Mouse (Mus musculus): ENCODE measurements around the gene Ints1. TPM values are rescaled to one million over a fixed set of nuclear protein-coding genes. Genes with fewer than 3 reads are reported as not detected.

Gene Ints1
- 21.9 and 24.6 TPM in 2 replicates for polyA plus RNA-seq (2015; fragmentation: Nextera tagmentation; extraction: Ambion mirVana)

DNA sequence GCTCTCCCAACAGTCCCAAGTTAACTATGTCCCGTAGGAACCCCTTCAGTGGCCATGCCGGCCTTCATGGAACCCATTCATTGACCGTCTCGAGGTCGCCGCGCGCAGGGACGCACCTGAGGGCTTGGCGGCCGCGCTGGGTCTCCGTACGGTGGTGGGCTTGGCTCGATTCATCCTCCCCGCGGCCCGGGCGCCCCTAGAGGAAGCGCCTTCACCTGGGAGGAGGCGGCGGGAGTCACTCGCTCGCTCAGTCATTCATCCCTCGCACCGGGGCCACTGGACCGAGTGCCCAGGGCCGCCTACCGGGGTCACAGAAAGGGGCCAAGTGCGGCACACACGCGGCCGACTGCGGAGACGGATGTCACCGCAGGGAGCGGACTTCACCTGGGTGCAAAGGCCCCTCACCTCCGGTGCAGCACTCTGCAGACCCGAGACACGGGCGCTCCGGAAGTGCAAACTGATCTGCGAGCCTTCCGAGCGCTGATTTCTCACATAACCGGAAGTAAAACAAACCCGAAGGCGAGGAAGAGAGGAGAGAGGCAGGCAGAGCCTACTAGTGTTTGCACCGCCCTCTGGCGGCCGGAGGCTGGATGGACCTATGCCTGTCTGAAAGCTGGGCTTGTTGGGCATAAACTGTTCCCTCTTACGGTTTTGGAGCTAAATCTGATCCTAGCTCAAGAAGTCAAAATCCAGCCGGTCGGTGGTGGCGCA is at the start of gene Ints1:
Ints1 (minus strand) TSS at position 459 of the 711 bp plus-strand sequence.
- H3K27me3 ChIP-seq (ENCODE audit: control insufficient read depth, insufficient read depth, low read depth, low read length): no peaks in the 10 kb centered on the region
- peak; percentile 95 for ATAC-seq (ENCODE audit: low read depth)
- peaks cover 28% of the 10 kb centered on the region for H3K36me3 ChIP-seq (ENCODE audit: control insufficient read depth, insufficient read depth, low read length)
- WGBS: under 1% methylated on average over 55 of the region's 55 CpGs
- H3K4me2 ChIP-seq (ENCODE audit: low read depth, low read length): peak within 1 kb of the TSS; percentile 87
- peak within 1 kb of the TSS; percentile 98 for H3K4me3 ChIP-seq (ENCODE audit: low read length)
- peak within 1 kb of the TSS; percentile 83 for H3K9ac ChIP-seq (ENCODE audit: low read length)
- H3K4me1 ChIP-seq (replicated peaks; ENCODE audit: control insufficient read depth, insufficient read depth, low read length): peaks cover 7% of the 10 kb centered on the region; the same call in 1 of the 2 replicates
- no peaks in the 10 kb centered on the region for H3K9me3 ChIP-seq (ENCODE audit: control insufficient read depth, low read length)
- peak within 1 kb of the TSS; percentile 17; the same call in 1 of the 2 replicates for H3K27ac ChIP-seq (ENCODE audit: low read length)

DNA sequence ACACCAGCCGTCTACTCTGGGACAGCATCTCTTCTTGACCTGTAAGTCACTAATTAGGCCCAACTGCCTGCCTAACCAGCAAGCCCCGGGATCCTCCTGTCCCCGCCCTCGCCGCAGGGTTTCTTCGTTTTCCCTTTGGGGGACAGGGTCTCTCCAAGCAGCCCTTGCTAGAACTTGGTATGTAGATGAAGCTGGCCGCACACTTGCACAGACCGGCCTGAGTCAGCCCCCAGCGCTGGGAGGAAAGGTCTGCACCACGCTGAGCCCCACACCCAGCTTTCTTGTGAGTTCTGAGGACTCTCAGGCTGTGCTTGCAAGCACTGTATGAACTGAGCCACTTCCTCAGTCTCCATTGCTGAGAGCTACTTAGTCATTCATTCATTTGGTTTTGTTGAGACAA is 49.1 kb upstream of the Ints1 start:
- H3K4me1 ChIP-seq (replicated peaks; ENCODE audit: control insufficient read depth, insufficient read depth, low read length): peaks cover 8% of the 10 kb centered on the region
- H3K27me3 ChIP-seq (ENCODE audit: control insufficient read depth, insufficient read depth, low read depth, low read length): no peaks in the 10 kb centered on the region
- H3K27ac ChIP-seq (ENCODE audit: low read length): no peak overlapping the region
- no peak for ATAC-seq (ENCODE audit: low read depth)
- H3K9ac ChIP-seq (ENCODE audit: low read length): no peak overlapping the region
- 88% methylated on average over 10 of the region's 10 CpGs for WGBS
- no peak overlapping the region for H3K4me3 ChIP-seq (ENCODE audit: low read length)
- peaks cover 17% of the 10 kb centered on the region for H3K36me3 ChIP-seq (ENCODE audit: control insufficient read depth, insufficient read depth, low read length)
- H3K9me3 ChIP-seq (ENCODE audit: control insufficient read depth, low read length): no peaks in the 10 kb centered on the region
- no peak overlapping the region for H3K4me2 ChIP-seq (ENCODE audit: low read depth, low read length)

DNA sequence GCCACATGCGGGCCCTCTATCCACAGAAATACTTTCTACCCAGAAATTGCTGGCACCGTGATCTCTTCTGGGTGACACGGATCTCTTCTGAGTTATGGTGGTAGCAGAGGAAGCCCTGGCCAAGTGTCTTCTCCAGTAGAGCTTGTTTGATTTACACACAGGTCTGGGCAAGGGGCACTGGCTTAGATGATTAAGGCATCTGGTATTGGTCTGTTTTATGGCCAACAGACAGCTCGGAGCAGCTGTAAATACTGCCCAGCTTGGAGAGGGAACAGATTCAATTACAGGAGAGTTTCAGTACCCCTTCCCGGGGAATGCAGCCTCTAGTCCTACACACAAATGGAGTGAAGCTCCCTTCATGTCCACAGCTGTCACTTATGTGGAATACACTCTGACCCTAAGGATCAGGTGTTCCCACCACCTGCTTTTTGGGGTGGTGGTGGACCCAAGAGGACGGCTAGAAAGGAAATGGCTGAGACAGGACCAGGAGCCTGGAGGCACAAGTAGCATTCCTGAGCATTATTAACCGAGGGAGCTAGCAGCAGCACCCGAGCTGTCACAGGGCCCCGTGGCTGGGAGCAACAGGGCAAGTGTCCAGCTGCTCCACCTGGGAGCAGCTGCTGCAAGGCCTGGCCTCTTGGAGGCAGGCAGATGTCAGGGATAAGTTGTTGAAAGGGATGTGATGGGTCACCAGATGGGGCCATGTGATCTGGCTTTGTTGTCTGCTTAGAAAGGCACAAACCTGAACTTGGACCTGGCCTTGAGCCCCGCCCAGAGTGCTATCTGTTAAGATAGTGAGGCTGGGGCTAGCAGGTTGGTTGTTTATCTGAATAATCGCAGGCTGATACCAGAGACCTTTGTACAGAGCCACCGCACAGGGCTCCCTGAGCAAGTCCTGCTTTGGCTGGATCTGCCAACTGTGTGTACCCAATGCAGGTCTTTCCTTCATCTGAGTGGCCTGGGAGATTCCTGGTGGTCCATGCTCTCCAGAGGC is 46.3 kb upstream of the Ints1 start:
- Histone ChIP-seq H3K4me1 (replicated peaks; ENCODE audit: control insufficient read depth, insufficient read depth, low read length) (peaks cover 8% of the 10 kb centered on the region), H3K4me3 (ENCODE audit: low read length) (no peak overlapping the region), H3K9me3 (ENCODE audit: control insufficient read depth, low read length) (no peaks in the 10 kb centered on the region), H3K4me2 (ENCODE audit: low read depth, low read length) (no peak overlapping the region), H3K9ac (ENCODE audit: low read length) (no peak overlapping the region), H3K36me3 (ENCODE audit: control insufficient read depth, insufficient read depth, low read length) (peaks cover 17% of the 10 kb centered on the region), H3K27ac (ENCODE audit: low read length) (no peak overlapping the region), H3K27me3 (ENCODE audit: control insufficient read depth, insufficient read depth, low read depth, low read length) (no peaks in the 10 kb centered on the region)
- WGBS: 71% methylated on average over 12 of the region's 12 CpGs
- ATAC-seq (ENCODE audit: low read depth): no peak

DNA sequence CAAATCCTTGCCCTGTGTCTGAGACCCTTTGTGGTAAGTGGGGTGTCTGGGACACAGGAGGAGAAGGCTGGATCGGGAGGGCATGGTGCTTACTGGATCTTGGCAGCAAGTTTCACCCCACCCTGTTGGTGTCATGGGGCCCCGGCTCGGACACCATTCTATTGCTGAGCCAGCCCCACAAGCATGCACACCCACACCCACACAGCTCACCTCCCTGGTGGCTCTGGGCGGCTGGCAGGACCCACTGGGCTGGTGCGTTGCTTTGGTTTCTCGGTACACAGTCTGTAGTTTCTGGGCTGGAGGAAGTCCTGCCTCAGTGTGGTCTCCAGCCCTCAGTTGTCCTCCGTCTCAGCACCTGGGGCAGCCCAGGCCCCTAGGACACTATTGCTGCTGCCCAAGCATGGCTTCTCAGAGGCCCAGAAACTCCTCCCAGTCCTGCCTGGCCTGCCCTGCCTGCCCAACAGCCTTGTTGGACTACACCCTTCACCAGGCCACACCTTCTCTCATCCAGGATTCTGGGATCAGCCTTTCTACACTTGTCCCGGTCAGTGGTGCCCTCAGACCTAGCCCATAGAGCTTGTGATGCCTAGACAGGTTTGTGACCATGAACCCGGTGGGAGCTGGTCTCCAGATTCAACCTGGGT is 44.2 kb upstream of the Ints1 start, which contains the start of gene Tmem184a:
Tmem184a (minus strand) TSS at position 380 of the 644 bp plus-strand sequence.
- 82% methylated on average over 9 of the region's 9 CpGs for WGBS

DNA sequence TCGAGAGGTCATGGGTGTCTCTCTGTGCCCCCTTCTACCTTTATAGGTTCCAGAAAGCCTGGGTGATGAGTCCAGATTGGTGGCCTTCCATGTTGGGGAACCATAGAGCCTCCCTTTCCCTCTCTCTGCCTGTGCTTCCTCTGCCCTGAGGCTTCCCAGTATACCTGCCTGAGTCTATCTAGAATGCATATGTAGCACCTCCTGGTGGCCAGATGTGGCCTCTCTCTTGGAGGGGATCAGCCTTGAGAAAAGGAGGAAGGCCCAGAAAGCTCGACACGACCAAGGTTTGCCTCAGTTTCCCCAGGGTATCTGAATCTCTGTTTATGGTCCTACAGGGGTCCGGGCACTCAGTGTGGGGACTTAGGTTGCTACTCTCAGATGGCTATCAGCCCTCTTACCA is 43.3 kb upstream of the Ints1 start:
- H3K27ac ChIP-seq (ENCODE audit: low read length): no peak overlapping the region
- ATAC-seq (ENCODE audit: low read depth): no peak
- H3K36me3 ChIP-seq (ENCODE audit: control insufficient read depth, insufficient read depth, low read length): peaks cover 15% of the 10 kb centered on the region
- H3K4me2 ChIP-seq (ENCODE audit: low read depth, low read length): no peak overlapping the region
- H3K9ac ChIP-seq (ENCODE audit: low read length): no peak overlapping the region
- H3K9me3 ChIP-seq (ENCODE audit: control insufficient read depth, low read length): no peaks in the 10 kb centered on the region
- H3K4me3 ChIP-seq (ENCODE audit: low read length): no peak overlapping the region
- H3K4me1 ChIP-seq (replicated peaks; ENCODE audit: control insufficient read depth, insufficient read depth, low read length): peaks cover 3% of the 10 kb centered on the region; the same call in 1 of the 2 replicates
- H3K27me3 ChIP-seq (ENCODE audit: control insufficient read depth, insufficient read depth, low read depth, low read length): 0 out of 2 replicates have a peak, but pooled peaks cover 2% of the 10 kb centered on the region
- 44% methylated on average over 4 of the region's 4 CpGs for WGBS

More for the DNA sequence above, 44.2 kb upstream of the Ints1 start, which contains the start of gene Tmem184a:
- Histone ChIP-seq H3K27me3 (ENCODE audit: control insufficient read depth, insufficient read depth, low read depth, low read length) (no peaks in the 10 kb centered on the region), H3K4me1 (replicated peaks; ENCODE audit: control insufficient read depth, insufficient read depth, low read length) (peaks cover 3% of the 10 kb centered on the region; the same call in 1 of the 2 replicates), H3K27ac (ENCODE audit: low read length) (no peak within 1 kb of the TSS), H3K9me3 (ENCODE audit: control insufficient read depth, low read length) (no peaks in the 10 kb centered on the region), H3K4me3 (ENCODE audit: low read length) (no peak within 1 kb of the TSS), H3K36me3 (ENCODE audit: control insufficient read depth, insufficient read depth, low read length) (peaks cover 17% of the 10 kb centered on the region), H3K9ac (ENCODE audit: low read length) (no peak within 1 kb of the TSS), H3K4me2 (ENCODE audit: low read depth, low read length) (no peak within 1 kb of the TSS)
- no peak for ATAC-seq (ENCODE audit: low read depth)

DNA sequence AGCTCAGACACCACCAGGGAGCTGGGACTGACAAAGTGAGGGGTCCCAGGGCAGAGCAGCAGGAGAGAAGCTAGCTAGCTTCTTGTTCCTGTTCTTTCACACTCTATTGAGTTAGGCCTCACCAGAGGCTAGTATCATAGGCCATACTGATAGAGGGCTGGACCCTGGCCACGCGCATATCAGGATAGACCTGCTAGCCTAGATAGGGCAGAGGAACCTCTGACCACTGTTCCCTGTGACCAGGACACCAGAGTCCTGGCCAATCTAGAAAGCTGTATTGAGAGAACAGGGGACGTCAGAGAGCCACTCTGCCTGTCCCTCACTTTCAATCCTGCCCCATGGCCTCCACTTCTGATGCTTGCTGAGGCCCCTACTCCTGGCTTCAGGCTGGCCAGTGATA is 42.6 kb upstream of the Ints1 start:
- no peaks in the 10 kb centered on the region for H3K9me3 ChIP-seq (ENCODE audit: control insufficient read depth, low read length)
- peaks cover 3% of the 10 kb centered on the region; the same call in 1 of the 2 replicates for H3K27me3 ChIP-seq (ENCODE audit: control insufficient read depth, insufficient read depth, low read depth, low read length)
- no peak overlapping the region for H3K27ac ChIP-seq (ENCODE audit: low read length)
- no peak overlapping the region for H3K4me3 ChIP-seq (ENCODE audit: low read length)
- H3K4me1 ChIP-seq (replicated peaks; ENCODE audit: control insufficient read depth, insufficient read depth, low read length): peaks cover 3% of the 10 kb centered on the region; the same call in 1 of the 2 replicates
- H3K9ac ChIP-seq (ENCODE audit: low read length): no peak overlapping the region
- peaks cover 11% of the 10 kb centered on the region for H3K36me3 ChIP-seq (ENCODE audit: control insufficient read depth, insufficient read depth, low read length)
- WGBS: 77% methylated on average over 3 of the region's 3 CpGs
- H3K4me2 ChIP-seq (ENCODE audit: low read depth, low read length): no peak overlapping the region
- no peak for ATAC-seq (ENCODE audit: low read depth)

DNA sequence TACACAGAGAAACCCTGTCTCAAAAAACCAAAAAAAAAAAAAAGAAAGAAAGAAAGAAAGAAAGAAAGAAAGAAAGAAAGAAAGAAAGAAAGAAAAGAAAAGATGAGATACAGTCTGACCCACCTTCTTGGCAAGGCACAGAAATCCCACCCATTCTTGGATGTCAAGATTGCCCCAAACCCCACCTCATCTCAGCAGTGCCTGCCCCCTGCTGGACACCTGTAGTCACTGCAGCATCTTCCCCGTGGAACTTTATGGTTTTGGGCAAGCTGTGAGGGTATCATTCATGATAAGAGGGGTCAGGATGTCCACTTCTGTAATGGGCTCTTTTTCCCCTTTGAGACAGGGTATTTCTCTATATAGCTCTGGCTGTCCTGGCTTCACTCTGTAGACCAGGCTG is 41.8 kb upstream of the Ints1 start:
- Histone ChIP-seq H3K9ac (ENCODE audit: low read length) (no peak overlapping the region), H3K4me1 (replicated peaks; ENCODE audit: control insufficient read depth, insufficient read depth, low read length) (peaks cover 3% of the 10 kb centered on the region; the same call in 1 of the 2 replicates), H3K9me3 (ENCODE audit: control insufficient read depth, low read length) (no peaks in the 10 kb centered on the region), H3K4me3 (ENCODE audit: low read length) (no peak overlapping the region), H3K27me3 (ENCODE audit: control insufficient read depth, insufficient read depth, low read depth, low read length) (peaks cover 10% of the 10 kb centered on the region), H3K4me2 (ENCODE audit: low read depth, low read length) (no peak overlapping the region), H3K27ac (ENCODE audit: low read length) (no peak overlapping the region), H3K36me3 (ENCODE audit: control insufficient read depth, insufficient read depth, low read length) (peaks cover 4% of the 10 kb centered on the region)
- WGBS: 0% methylated on average over 1 of the region's 1 CpGs
- no peak for ATAC-seq (ENCODE audit: low read depth)

DNA sequence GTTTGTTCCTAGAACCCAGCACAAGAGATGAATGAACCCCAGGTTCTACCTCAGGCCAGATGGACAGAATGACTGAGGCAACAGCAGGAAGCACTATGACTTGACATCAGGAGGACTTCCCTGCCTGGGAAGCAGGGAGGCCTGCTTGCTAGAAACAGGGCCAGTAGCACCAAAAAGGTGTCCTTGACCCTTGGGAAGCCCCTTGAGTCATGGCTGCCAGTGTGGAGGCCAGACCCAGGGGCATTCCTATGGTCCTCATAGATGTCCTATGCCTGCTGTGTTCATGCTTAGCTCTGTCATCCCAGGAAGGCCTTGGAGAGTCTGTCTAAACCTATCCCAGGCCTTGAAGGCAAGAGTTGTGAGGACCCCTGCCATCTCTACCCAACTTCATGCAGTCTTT is 41.0 kb upstream of the Ints1 start:
- no peak for ATAC-seq (ENCODE audit: low read depth)
- H3K4me3 ChIP-seq (ENCODE audit: low read length): no peak overlapping the region
- H3K27me3 ChIP-seq (ENCODE audit: control insufficient read depth, insufficient read depth, low read depth, low read length): peaks cover 10% of the 10 kb centered on the region
- no peak overlapping the region; the same call in 1 of the 2 replicates for H3K27ac ChIP-seq (ENCODE audit: low read length)
- no peak overlapping the region for H3K4me2 ChIP-seq (ENCODE audit: low read depth, low read length)
- peaks cover 3% of the 10 kb centered on the region; the same call in 1 of the 2 replicates for H3K4me1 ChIP-seq (replicated peaks; ENCODE audit: control insufficient read depth, insufficient read depth, low read length)
- H3K36me3 ChIP-seq (ENCODE audit: control insufficient read depth, insufficient read depth, low read length): no peaks in the 10 kb centered on the region
- H3K9me3 ChIP-seq (ENCODE audit: control insufficient read depth, low read length): no peaks in the 10 kb centered on the region
- no peak overlapping the region for H3K9ac ChIP-seq (ENCODE audit: low read length)

Data from lung, embryonic 16.5 days (tissue).